Mouse (Mus musculus): Measurements from ENCODE around the gene Eefsec. TPM values are rescaled to one million over a fixed set of nuclear protein-coding genes. Genes with fewer than 3 reads are reported as not detected.

Gene Eefsec
- polyA plus RNA-seq, 1 experiment: 15.8 TPM

DNA sequence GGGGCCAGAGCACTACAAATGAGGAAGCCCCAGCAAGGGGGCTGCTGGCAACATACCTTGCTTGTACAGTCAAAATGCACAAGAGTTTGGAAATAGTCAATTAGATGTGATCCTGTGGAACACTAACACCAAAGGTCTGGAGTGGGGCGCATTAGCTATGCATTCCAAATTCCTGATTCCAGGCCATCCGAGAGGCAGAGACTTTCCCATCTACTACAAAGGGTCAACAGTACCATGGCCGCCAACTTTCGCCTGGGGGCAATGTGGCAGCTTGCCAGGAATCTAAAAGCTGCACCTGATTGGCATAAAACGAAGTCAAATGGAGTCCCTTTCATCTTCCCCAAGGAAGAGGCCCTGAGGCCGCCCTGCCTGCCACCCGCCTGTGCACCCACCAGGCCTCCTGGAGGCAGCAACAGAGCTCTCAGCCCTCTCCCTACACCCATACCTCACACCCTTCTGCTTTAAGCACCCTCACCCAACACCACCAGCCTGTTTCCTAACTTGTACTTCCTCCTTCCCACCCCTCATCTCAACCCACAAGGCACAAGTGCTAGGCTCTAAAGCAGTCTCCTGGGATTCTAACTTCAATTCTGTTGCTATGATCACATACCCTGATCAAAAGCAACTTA is 30.1 kb downstream of the Eefsec start:
- Histone ChIP-seq H3K4me1 (ENCODE audit: control insufficient read depth, insufficient read depth, insufficient read length, low read length) (no peaks in the 10 kb centered on the region), H3K27me3 (ENCODE audit: control insufficient read depth, insufficient read depth, low read length) (no peaks in the 10 kb centered on the region), H3K27ac (ENCODE audit: insufficient read depth, low read depth, low read length) (no peak overlapping the region), H3K36me3 (ENCODE audit: control insufficient read depth, insufficient read depth, low read length) (no peaks in the 10 kb centered on the region), H3K4me3 (ENCODE audit: low read depth, low read length) (no peak overlapping the region)
- WGBS: 90% methylated on average over 7 of the region's 7 CpGs
- TF ChIP-seq POLR2A (IDR thresholded peaks at IDR 0.05; ENCODE audit: low read depth, low read length) (no peak), CTCF (IDR thresholded peaks at IDR 0.05; ENCODE audit: extremely low read depth, insufficient read length, insufficient replicate concordance, low read depth, low read length) (no peak)

DNA sequence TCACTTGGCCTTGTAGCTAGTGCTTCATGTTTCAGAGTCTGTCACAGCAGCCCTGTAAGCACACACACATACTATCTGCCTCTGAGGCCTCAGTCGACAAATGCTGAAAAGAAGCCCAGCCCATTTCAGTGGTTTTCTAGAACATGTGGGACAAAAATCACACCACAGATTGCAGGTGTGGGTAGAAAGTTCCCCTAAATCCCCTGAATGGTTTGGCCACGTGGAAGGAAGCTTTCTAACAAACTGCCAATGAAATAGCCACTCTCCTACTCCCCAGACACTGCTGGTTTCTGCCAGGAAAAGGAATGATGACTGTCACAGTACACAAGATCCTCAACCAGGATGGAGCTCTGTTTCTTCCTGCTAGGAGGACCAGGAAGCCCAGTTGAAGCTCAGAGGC is 33.7 kb downstream of the Eefsec start:
- Histone ChIP-seq H3K27me3 (ENCODE audit: control insufficient read depth, insufficient read depth, low read length) (no peaks in the 10 kb centered on the region), H3K27ac (ENCODE audit: insufficient read depth, low read depth, low read length) (no peak overlapping the region), H3K4me1 (ENCODE audit: control insufficient read depth, insufficient read depth, insufficient read length, low read length) (no peaks in the 10 kb centered on the region), H3K36me3 (ENCODE audit: control insufficient read depth, insufficient read depth, low read length) (no peaks in the 10 kb centered on the region), H3K4me3 (ENCODE audit: low read depth, low read length) (no peak overlapping the region)
- 62% methylated on average over 2 of the region's 2 CpGs for WGBS
- TF ChIP-seq CTCF (IDR thresholded peaks at IDR 0.05; ENCODE audit: extremely low read depth, insufficient read length, insufficient replicate concordance, low read depth, low read length) (no peak), POLR2A (IDR thresholded peaks at IDR 0.05; ENCODE audit: low read depth, low read length) (no peak)

DNA sequence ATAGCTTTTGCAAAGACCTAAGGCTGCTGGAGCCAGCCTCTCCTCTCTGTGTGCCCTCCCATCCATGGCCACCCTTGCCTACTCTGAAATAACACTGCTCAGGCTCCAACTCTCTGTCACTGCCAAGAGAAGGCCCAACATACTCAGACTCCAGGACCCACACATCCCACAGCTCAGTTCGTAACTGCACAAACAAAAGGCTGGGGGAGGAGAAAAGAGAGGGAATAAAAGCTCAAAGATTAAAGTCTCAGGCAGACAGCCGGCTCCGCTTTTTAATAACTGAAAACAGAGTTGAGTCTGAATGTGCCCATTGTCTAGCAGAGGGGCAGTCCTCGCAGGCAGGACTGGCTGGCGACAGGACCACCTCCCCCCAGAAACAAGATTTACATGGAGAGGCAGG is 36.8 kb downstream of the Eefsec start:
- WGBS: 51% methylated on average over 5 of the region's 5 CpGs
- no peaks in the 10 kb centered on the region for H3K36me3 ChIP-seq (ENCODE audit: control insufficient read depth, insufficient read depth, low read length)
- no peaks in the 10 kb centered on the region for H3K27me3 ChIP-seq (ENCODE audit: control insufficient read depth, insufficient read depth, low read length)
- no peak overlapping the region for H3K4me3 ChIP-seq (ENCODE audit: low read depth, low read length)
- H3K4me1 ChIP-seq (ENCODE audit: control insufficient read depth, insufficient read depth, insufficient read length, low read length): no peaks in the 10 kb centered on the region
- TF ChIP-seq CTCF (IDR thresholded peaks at IDR 0.05; ENCODE audit: extremely low read depth, insufficient read length, insufficient replicate concordance, low read depth, low read length) (no peak), POLR2A (IDR thresholded peaks at IDR 0.05; ENCODE audit: low read depth, low read length) (no peak)
- no peak overlapping the region for H3K27ac ChIP-seq (ENCODE audit: insufficient read depth, low read depth, low read length)

DNA sequence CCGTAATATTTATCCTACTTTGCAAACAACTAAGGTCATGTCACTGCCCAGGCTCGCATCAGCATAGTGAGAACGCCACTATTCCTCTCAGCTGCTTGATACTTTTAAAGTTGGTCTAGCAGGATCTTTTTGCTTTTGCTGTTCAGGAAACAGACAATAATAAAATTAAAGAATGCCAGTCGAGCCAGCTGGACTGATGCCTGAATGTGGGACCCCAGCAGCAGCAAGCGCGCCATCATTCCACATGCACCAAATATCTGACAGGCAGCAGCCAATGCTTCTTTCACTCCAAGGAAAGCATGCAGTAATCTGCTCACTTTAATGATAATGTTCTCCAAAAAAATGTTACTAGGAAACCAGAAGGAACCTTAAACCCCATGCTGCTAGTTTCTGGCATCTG is 45.9 kb downstream of the Eefsec start:
- H3K4me3 ChIP-seq (ENCODE audit: low read depth, low read length): no peak overlapping the region
- no peaks in the 10 kb centered on the region for H3K27me3 ChIP-seq (ENCODE audit: control insufficient read depth, insufficient read depth, low read length)
- no peaks in the 10 kb centered on the region for H3K4me1 ChIP-seq (ENCODE audit: control insufficient read depth, insufficient read depth, insufficient read length, low read length)
- TF ChIP-seq POLR2A (IDR thresholded peaks at IDR 0.05; ENCODE audit: low read depth, low read length): no peak
- TF ChIP-seq CTCF (IDR thresholded peaks at IDR 0.05; ENCODE audit: extremely low read depth, insufficient read length, insufficient replicate concordance, low read depth, low read length): no peak
- 84% methylated on average over 6 of the region's 6 CpGs for WGBS
- H3K36me3 ChIP-seq (ENCODE audit: control insufficient read depth, insufficient read depth, low read length): no peaks in the 10 kb centered on the region
- no peak overlapping the region for H3K27ac ChIP-seq (ENCODE audit: insufficient read depth, low read depth, low read length)

DNA sequence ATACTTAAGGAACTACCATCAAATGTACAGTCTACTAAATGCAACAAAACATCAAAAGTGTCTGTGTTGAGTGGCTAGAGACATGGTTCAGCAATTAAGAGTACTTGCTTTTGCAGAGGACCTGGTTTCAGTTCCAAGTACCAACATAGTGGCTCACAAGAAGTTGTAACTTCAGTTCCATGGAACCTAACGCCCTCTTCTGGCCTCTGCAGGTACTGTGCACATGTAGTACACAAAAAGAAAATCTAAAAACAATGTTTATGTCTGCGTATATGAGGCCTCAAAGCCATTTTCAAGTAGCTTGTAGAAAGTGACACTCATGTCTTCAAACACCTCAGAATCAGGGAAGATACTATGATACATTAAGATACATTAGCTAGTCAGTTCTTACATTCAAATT is 48.4 kb downstream of the Eefsec start:
- 81% methylated on average over 2 of the region's 2 CpGs for WGBS
- TF ChIP-seq POLR2A (IDR thresholded peaks at IDR 0.05; ENCODE audit: low read depth, low read length) (no peak), CTCF (IDR thresholded peaks at IDR 0.05; ENCODE audit: extremely low read depth, insufficient read length, insufficient replicate concordance, low read depth, low read length) (no peak)

DNA sequence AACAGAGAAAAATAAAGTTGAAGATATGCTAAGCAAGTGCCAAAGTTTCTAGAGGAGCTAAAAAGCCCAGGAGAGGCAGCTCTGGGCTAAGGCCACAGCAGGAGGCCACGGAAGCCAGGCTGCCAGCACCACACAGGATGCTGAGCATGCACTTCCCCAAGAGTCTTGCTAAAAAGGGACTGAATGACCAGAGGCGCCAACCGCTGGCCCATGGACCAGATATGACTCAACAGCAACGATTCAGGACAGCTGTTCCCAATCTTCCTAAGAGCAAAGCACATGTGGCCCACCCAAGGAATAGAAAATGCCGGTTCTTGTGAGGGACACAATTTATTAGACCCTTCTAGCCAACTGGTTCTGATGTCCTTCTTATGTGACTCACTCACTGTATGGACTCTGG is 57.4 kb downstream of the Eefsec start:
- no peak for TF ChIP-seq CTCF (IDR thresholded peaks at IDR 0.05; ENCODE audit: extremely low read depth, insufficient read length, insufficient replicate concordance, low read depth, low read length)
- TF ChIP-seq POLR2A (IDR thresholded peaks at IDR 0.05; ENCODE audit: low read depth, low read length): no peak
- WGBS: 68% methylated on average over 5 of the region's 5 CpGs
- Histone ChIP-seq H3K4me1 (ENCODE audit: control insufficient read depth, insufficient read depth, insufficient read length, low read length) (peaks cover 5% of the 10 kb centered on the region; the same call in 1 of the 2 replicates), H3K36me3 (ENCODE audit: control insufficient read depth, insufficient read depth, low read length) (no peaks in the 10 kb centered on the region), H3K4me3 (ENCODE audit: low read depth, low read length) (no peak overlapping the region), H3K27ac (ENCODE audit: insufficient read depth, low read depth, low read length) (no peak overlapping the region), H3K27me3 (ENCODE audit: control insufficient read depth, insufficient read depth, low read length) (no peaks in the 10 kb centered on the region)

More for the DNA sequence above, 48.4 kb downstream of the Eefsec start:
- Histone ChIP-seq H3K36me3 (ENCODE audit: control insufficient read depth, insufficient read depth, low read length) (no peaks in the 10 kb centered on the region), H3K27me3 (ENCODE audit: control insufficient read depth, insufficient read depth, low read length) (no peaks in the 10 kb centered on the region), H3K4me3 (ENCODE audit: low read depth, low read length) (no peak overlapping the region), H3K4me1 (ENCODE audit: control insufficient read depth, insufficient read depth, insufficient read length, low read length) (no peaks in the 10 kb centered on the region), H3K27ac (ENCODE audit: insufficient read depth, low read depth, low read length) (no peak overlapping the region)

DNA sequence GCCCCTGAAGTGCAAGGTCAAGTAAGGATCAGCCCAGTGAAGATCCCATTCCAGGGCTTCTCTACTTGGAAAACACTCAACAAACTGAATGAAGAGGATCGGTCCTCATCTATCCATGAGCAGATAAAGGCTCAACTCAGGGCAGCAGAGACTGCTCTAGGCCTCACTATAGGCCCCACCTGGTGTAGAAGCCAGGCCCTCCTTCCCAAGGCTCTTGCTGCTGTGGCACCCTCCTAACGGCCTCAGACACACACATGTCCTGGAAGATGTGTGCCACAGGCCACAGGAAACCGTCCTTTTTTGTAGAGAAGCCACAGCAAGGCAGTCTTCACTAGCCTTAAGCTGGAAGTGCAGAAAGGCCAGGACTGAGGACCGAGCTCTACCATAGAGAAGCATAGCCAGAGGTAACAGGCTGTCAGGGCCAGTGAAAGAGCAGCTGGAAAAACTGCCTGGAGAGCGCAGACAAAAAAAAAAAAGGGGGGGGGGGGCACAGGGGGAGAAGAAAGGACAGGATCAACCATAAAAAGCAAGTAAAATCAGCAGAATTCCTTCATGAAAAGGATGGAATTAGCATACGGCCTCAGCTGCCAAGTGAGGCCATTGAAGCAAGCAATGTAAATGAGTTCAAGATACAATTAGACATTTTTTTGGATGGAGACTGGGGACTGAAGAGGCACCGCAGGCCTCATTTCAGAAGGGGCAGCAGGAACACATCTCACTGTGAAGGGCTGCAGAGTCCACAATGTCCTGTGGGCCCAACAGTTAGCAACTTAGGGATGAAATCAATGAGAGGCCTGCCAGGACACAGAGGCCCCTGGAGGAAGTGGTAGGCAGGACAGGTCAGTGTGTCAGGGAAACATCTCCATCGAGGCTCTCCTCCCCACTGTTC is 58.3 kb downstream of the Eefsec start:
- Histone ChIP-seq H3K4me3 (ENCODE audit: low read depth, low read length) (no peak overlapping the region), H3K36me3 (ENCODE audit: control insufficient read depth, insufficient read depth, low read length) (no peaks in the 10 kb centered on the region), H3K27ac (ENCODE audit: insufficient read depth, low read depth, low read length) (no peak overlapping the region), H3K4me1 (ENCODE audit: control insufficient read depth, insufficient read depth, insufficient read length, low read length) (peaks cover 7% of the 10 kb centered on the region; the same call in 1 of the 2 replicates), H3K27me3 (ENCODE audit: control insufficient read depth, insufficient read depth, low read length) (no peaks in the 10 kb centered on the region)
- no peak for TF ChIP-seq CTCF (IDR thresholded peaks at IDR 0.05; ENCODE audit: extremely low read depth, insufficient read length, insufficient replicate concordance, low read depth, low read length)
- no peak for TF ChIP-seq POLR2A (IDR thresholded peaks at IDR 0.05; ENCODE audit: low read depth, low read length)
- WGBS: 80% methylated on average over 8 of the region's 8 CpGs

Measured in small intestine, adult 2 months (tissue).